Mouse (Mus musculus): ENCODE measurements around the gene 1700061G19Rik.
"Not testable (repeated sequence)": the region's sequence is repeated elsewhere in the genome, so short reads cannot be mapped to it uniquely, and the experiment has no call there.

Gene 1700061G19Rik

DNA sequence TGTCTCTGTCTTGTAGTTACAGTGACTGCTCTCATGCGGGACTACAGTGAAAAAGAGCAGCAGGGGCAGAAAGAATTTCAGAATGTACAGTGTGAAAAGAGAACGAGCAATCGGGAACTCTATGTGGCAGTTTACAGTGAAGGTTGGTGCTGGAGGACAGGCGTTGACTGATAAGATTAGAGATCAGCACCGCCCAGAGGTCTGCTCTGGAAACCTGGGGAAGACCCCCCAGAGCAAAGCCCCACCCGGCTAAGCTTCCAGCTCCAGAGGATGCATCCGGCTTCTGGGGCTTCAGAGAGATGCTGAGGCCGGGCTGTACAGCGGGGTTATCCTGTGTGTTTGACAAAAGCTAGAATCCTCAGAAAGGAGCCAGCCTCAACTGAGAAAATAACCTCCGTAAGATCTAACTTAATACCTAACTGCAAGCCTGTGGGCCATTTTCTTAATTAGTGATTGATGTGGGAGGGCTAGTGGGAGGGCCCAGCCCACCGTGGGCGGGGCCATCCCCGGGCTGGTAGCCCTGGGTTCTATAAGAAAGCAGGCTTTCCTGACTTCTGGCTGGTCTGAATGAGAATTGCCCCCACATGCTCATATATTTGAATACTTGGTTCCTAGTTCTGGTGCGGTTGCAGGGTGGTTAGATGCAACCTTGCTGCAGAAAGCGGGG is 4.9 kb upstream of the 1700061G19Rik start:
- in situ Hi-C loops (cut with MboI; ENCODE audit: unreplicated experiment in 2 of 2): no loop called here

DNA sequence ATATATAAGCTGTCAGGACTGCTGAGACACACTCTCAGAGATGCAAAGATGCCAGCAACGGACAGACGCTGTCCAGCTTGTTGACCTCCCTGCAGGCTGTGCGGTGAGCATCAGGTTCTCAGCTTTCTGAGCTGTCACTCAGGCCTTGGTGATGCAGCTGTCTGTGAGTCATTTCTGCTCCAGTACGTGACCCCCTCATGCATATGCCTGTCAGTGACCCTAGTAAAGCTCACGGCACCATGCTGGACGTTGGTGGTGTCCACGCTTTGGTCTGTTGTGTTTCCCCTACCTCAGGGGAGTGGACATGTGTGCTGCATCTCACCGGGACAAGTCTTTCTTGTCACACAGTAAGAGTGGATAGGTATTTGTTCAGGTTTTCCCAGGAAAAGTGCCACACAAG is 3.5 kb upstream of the 1700061G19Rik start:
- in situ Hi-C loops (cut with MboI; ENCODE audit: unreplicated experiment in 2 of 2): no loop called here

- in situ Hi-C loops (cut with MboI; ENCODE audit: unreplicated experiment in 2 of 2): no loop called here
These were observed 2.8 kb upstream of the 1700061G19Rik start for GRCm38 (mm10) chr17:56872512-56872911.

DNA sequence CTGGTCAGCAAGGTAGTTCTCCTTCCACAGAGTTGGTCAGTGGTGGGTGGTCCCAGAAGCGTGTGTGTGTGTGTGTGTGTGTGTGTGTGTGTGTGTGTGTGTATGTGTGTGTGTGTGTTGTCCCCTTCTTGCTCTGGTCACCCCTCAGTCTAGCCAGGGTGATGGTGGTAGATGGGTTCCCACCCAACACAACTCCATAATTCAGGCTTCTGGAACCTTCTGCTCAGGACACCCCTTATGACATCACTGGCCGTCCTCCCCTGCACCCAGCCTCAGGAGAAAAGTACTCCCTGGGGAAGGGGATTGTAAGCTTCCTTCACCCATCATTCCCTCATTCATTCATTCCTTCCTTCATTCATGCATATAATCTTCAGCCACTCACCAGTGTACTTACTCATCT is 1.0 kb upstream of the 1700061G19Rik start, which contains the start of gene Acsbg2:
TSS of gene Acsbg2 (minus strand) at position 211 of the 400 bp plus-strand sequence.
- in situ Hi-C loops (cut with MboI; ENCODE audit: unreplicated experiment in 2 of 2): no loop called here

GRCm38 (mm10) chr17:56876465-56876864 is 1.2 kb downstream of the 1700061G19Rik start:
- in situ Hi-C loops (cut with MboI; ENCODE audit: unreplicated experiment in 2 of 2): no loop called here

GRCm38 (mm10) chr17:56876981-56877380 is 1.7 kb downstream of the 1700061G19Rik start:
- in situ Hi-C loops (cut with MboI; ENCODE audit: unreplicated experiment in 2 of 2): no loop called here

- in situ Hi-C loops (cut with MboI; ENCODE audit: unreplicated experiment in 2 of 2): no loop called here
These were observed 2.1 kb downstream of the 1700061G19Rik start for GRCm38 (mm10) chr17:56877426-56877825.

DNA sequence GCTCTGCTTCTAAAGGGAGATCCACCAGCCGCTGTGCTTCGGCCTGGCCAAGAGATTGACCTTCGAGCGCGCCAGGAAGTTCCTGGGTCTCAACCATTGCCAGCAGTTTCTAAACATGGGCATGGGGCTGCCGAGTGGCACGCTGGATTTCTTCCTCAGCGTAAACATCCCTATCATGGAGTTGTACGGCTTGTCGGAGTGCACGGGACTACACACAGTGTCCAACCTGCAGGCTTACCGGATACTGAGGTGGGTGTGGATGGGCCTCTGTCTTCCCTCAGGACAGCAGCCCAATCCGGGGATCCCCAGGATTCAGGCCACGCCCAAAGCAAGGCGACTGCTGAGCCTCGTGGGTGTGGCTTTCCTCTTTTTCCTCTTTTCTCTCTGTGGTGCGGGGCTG is 8.3 kb downstream of the 1700061G19Rik start:
- in situ Hi-C loops (cut with MboI; ENCODE audit: unreplicated experiment in 2 of 2): no loop called here

DNA sequence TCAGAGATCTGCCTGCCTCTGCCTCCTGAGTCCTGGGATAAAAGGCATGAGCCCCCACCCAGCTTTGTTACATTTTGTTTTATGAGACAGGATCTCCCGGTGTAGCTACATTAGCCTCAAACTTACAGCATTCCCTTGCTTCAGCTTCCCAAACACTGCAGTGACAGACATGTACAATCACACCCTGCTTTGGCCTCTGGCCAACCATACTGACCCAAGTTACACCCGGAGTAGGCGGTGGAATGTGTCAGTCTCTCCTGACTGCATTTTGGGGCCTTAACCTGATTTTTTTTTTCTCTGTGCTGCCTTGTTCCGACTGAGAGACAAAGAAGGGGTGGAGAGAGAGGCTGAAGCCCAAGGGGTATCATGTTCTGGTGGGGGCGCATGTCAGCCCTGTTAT is 9.1 kb downstream of the 1700061G19Rik start:
- in situ Hi-C loops (cut with MboI; ENCODE audit: unreplicated experiment in 2 of 2): no loop called here

DNA sequence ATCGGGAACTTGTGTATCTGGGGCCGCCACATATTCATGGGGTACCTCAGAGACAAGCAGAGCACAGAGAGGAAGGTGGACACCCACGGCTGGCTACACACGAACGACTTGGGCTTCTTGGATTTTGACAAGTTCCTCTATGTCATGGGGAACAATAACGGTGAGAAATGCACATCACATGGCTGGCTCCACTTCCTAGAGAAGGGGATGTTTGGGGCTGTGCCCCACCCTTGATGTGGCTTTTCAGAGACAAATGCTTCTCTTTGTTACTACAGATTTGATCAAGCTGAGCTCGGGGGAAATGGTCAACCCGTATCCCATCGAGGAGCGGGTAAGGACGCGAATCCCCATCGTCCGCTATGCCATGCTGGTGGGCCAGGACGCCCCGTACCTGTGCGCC is 9.5 kb downstream of the 1700061G19Rik start:
- in situ Hi-C loops (cut with MboI; ENCODE audit: unreplicated experiment in 2 of 2): no loop called here

DNA sequence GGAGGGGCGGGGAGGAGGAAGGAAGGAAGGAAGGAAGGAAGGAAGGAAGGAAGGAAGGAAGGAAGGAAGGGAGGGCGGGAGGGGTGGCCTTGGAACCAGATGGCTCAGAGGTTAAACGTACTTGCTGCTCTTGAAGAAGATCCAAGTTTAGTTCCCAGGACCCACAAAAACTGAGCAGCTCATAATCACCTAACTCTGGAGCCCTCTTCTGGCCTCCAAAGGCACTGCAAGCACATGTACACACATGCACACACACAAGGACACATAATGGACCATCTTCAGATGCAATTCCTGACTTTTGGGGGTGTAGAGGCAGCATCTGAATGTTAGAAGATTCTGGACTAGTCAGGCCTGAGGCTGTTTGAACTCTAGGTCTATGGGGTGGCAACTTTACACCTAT is 12.8 kb downstream of the 1700061G19Rik start:
- in situ Hi-C loops (cut with MboI; ENCODE audit: unreplicated experiment in 2 of 2): no loop called here

DNA sequence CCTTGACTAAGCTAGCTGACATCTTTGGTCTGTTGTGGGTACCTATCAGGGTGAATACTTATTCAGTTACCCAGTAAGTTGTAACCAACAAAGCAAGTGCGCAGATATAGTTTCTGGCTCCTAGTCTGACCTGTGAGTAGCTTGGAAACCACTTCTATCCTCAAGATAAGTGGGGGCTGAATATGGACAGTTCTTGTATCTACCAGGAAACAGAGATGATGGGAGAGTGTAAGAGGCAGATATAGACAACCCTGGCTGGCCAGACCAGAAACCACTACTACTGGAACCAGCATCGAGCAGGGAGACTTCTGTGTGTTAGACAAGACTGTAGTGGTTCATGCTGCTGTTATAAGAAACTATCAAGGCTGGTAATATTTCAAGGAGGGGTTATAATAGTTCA is 14.7 kb downstream of the 1700061G19Rik start:
- in situ Hi-C loops (cut with MboI; ENCODE audit: unreplicated experiment in 2 of 2): loop anchor here in 1 of 2 experiments (10.0 kb wide), 1 partner anchor 275 kb away; no protein-coding TSS in a partner anchor

DNA sequence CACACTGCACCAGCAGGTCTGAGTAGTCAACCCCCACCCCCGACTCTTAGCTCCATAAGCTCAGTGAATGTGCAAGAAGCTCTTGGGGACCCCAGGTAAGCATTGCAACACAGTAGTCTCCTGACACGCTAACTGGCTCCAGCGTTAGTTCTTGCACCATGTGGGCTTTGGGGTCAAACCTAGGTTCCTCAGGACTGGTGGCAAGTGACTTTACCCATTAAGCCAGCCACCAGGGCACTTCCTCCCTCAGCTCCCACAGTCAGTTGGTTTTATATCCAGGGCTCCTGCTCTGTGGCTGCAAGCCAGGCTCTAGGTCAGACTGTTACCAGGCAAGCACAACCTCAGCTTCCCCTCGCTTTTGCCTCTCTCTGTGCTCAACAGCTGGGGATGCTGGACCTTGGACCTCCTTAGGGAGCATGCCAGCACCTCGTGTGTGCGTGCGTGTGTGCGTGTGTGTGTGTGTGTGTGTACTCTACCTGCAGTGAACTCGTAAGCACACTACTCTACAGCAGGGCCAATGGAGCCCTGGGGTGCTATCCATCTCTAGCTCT is 20.2 kb downstream of the 1700061G19Rik start:
- in situ Hi-C loops (cut with MboI; ENCODE audit: unreplicated experiment in 2 of 2): loop anchor here (5.0 to 10.0 kb wide), 2 partner anchors 57 to 269 kb away; no protein-coding TSS in a partner anchor

DNA sequence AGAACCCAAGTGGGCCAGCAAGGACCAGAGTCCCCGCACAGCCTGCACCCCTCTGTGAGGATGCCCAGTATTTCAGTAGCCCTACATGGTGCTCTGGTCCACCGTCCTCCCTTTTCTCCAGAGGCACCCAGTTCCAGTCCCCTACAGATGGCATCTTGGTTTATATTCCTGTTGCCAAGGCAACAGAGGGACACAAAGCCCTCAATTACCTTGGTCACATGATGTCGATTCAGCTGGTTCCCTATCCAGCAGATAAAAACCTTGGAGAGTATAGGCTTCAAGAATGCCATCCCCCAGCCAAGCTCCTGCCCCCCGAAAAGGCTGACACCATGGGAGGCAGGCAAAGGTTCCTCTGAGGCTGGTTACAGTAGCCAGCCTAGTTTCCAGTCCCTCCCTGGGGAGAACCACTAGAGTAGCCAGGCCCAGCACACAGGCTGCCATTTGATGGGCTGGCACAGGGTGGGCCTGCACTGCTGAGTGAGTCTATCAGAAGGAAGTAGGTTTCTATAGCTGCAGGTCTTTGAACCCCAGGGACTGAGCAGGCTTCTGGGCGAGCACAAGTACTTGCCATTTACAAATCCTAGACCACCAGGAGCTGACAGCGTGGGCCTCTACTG is 21.3 kb downstream of the 1700061G19Rik start:
- in situ Hi-C loops (cut with MboI; ENCODE audit: unreplicated experiment in 2 of 2): loop anchor here (5.0 to 10.0 kb wide), 2 partner anchors 56 to 268 kb away; no protein-coding TSS in a partner anchor

DNA sequence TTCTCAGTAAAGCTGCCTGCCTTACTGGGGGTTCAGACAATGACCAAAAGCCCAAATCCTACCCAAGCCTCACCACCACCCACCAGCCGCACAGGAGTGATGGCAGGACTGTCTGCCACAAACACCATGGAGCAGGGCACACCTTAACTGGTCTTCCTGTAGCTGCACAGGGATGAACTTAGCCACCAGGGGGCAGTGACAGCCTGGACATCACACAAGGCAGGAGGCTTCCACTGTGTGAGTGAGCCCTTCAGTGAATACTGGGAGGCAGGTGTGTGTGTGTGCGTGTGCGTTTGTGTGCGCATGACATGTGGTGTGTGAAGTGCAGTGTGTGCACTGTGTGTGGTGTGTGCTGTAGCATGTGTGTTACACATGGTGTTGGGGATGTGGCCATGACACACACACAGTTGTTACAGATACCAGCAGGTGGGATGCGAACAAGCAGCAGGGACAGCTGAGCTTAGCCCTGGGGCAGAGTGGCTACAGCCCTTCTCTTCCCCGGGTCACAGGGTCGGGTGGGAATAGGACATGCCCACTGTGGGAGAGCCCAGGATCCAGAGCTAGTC is 22.4 kb downstream of the 1700061G19Rik start:
- in situ Hi-C loops (cut with MboI; ENCODE audit: unreplicated experiment in 2 of 2): loop anchor here (5.0 to 10.0 kb wide), 2 partner anchors 55 to 267 kb away; no protein-coding TSS in a partner anchor

- in situ Hi-C loops (cut with MboI; ENCODE audit: unreplicated experiment in 2 of 2): no loop called here
These were observed 27.4 kb downstream of the 1700061G19Rik start for GRCm38 (mm10) chr17:56902698-56903097.

DNA sequence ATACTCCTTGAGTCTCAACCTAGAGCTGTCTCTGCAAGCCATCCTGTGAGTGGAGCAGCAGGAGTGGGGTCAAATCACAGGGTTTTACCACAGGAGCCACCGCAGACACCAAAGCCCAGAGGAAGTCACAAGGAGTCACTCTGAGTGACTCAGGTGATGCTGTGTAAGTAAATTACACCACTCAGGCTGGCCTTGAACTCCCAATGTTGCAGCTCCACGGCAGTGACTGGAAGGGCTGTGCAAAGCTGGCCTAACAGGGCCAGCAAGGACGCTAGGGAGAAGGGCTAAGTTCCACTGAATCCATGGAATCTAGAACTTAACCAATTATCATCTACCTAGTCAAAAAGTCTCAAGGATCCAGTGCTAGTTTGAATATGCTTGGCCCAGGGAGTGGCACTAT is 30.9 kb downstream of the 1700061G19Rik start:
- in situ Hi-C loops (cut with MboI; ENCODE audit: unreplicated experiment in 2 of 2): no loop called here

DNA sequence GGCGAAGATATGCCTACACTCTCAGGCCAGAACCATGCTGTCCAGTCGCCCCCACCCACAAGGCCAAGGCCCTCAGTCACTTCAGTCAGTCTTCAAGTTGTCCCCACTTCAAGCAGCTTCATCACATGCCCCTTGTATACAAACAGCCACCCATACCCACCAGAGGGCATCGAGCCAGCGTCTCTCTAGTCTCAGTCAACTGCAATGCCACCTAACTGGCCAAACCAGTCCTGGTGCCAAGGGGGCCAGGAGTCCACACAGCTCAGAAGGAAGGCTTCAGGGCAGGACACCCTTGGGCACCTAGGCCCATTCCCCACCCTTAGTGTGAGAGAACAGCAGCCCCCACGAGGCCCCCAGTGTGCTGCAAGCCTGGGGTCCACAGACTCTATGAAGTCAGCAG is 31.8 kb downstream of the 1700061G19Rik start:
- in situ Hi-C loops (cut with MboI; ENCODE audit: unreplicated experiment in 2 of 2): no loop called here

- in situ Hi-C loops (cut with MboI; ENCODE audit: unreplicated experiment in 2 of 2): no loop called here
These were observed 32.6 kb downstream of the 1700061G19Rik start for GRCm38 (mm10) chr17:56907887-56908286.

- in situ Hi-C loops (cut with MboI; ENCODE audit: unreplicated experiment in 2 of 2): not testable (repeated sequence)
These were observed 34.5 kb downstream of the 1700061G19Rik start for GRCm38 (mm10) chr17:56909764-56910163.

DNA sequence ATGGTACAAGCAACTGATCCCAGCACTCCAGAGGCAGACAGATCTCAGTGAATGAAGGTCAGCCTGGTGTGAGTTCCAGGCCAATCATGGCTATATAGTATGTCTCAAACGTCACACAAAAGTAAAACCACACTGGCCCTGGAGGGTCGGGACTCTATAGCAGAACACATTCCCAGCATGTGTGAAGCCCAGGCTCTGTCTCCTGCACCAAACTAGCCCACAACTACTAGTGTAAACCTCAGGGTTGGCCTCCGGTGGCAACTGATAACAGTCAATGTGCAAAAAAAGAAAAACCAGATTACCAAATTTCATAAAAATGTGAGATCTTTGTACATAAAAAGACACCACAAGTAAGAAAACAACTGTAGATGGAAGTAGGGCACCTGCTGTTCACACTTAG is 37.7 kb downstream of the 1700061G19Rik start:
- in situ Hi-C loops (cut with MboI; ENCODE audit: unreplicated experiment in 2 of 2): no loop called here

Measured in v-Abl transformed pro-B cells (cell line).